Mouse (Mus musculus) liver, adult 2 months (tissue): ENCODE measurements around the gene Trip6.

Experiments used
- CTCF ChIP-seq: fragments of 200-500 bp; IDR thresholded peaks from 2 replicates; pipeline ENCODE4 v1.5.1; 2011; ENCODE audit warnings: low read depth, low read length, control low read depth
- POLR2A ChIP-seq: fragments of 200-500 bp; IDR thresholded peaks from 2 replicates; pipeline ENCODE4 v1.6.1; 2011; ENCODE audit warnings: low read length, control low read depth; ENCODE audit not compliant: insufficient read depth; ENCODE audit errors: extremely low read depth

- TF ChIP-seq POLR2A (no peak), CTCF (no peak)
Observed at GRCm38 (mm10) chr5:137287032-137287952, 26.9 kb downstream of the Trip6 start, which contains the start of gene Ache.
